Mouse (Mus musculus) Muller cell, postnatal 12 days (primary cell): ENCODE results near the gene Bnip3.

Source experiments
- DNase-seq: peaks from one replicate; pipeline ENCODE4 v3.0.0-alpha.2; 2015; ENCODE audit errors: inconsistent ontology term

Bnip3 gene

DNA sequence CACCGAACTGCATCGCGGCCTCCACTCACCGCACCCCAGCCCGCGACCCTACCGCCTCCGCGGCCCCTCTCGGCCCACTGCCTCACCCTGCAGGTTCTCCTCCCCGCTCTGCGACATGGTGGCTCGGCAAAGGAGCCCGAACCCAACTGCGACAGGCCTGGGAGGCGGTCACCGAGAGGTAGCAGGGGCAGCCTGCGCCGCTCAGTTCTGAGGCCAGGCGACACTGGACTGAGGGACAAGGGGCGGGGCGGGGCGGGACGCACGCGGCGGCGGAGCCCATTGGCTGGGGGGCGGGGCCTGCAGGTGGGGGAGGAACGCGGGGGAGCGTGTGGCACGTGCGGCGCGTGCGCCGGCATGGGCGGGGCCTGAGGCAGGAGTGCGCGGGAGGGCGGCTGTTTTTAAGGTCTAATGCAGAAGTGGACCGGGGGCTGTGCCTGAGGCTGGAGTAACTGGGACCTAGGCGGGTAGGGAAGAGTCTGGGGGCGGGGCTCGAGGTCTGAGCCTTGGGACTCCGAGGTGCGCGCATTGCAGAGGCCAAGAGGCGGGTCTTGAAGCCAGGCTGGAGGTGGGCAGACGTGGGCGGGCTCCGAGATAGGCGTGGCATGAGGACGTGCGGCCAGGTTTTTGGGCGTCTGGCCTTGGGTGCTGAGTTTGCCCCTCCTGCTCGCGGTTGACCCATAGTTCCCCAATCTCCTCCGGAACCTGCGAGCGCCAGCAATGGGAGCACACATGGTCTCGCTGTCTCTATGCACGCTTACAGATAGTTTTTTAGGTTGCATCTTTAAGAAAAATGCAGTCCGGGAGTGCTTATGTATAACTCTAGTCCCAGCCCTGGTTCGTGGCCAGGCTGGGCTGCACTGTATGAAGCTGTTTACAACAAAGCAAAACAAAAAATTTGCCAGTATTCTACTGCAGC, at the start of gene Bnip3:
Bnip3 (minus strand) TSS at position 243 of the 916 bp plus-strand sequence.
- peak; percentile 93 for DNase-seq

DNA sequence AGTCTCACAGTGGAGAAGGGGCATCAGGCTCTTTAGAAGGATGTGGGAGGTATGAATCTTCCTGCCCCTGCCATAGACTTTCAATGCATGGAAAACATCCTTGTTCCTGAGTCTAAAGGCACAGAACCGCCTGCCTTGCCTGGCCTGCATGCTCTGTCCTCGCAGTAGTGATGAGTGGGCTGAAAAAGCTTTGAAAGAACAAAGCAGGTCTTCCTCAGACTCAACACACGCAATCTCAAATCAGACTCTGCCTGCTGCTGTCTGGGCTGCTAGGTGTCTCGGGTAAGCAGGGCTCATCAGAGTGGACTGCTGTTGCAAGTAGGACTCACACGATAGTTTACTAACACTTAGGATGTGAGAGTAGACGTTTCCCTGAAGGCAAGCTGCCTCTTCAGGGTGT, 47.8 kb upstream of the Bnip3 start:
- no peak for DNase-seq

DNA sequence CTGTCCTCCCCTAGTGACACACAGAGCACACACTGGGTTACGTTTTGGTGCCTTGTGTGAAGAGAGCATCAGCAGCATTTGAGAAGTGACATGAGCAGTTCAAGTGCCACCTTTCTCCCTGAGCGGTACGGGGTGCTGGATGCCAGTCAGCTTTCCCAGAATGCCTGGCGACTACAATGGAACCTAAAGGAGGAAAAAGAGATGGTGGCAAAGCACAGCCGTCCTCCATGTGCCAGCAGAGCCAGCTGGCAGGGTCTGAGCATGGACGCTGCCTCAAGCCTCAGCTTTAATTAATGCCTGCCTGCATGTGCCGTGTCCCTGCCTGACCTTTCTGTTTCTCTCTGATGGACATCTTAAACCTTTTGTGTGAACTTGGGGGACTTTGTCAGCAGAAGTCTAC, 46.5 kb upstream of the Bnip3 start:
- no peak for DNase-seq

DNA sequence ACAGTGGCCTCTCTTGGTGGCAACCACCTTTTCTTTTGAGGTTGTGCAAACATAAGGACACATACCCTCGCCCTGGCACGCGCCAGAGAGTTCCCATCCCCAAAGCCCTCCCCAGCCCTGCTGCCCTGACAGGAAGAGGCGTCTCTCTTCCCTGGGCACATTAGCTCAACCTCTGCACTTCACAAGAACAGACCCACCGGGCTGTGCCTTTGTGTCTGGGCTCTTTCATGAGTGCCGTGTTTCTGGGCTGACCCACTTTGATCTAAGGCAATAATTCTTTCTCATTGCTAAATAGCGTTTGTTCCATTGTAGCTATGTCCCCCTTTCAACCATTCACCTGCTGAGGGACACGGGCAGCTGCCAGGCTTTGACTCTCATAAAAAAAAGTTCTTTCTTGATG, 39.0 kb upstream of the Bnip3 start:
- DNase-seq = no peak

DNA sequence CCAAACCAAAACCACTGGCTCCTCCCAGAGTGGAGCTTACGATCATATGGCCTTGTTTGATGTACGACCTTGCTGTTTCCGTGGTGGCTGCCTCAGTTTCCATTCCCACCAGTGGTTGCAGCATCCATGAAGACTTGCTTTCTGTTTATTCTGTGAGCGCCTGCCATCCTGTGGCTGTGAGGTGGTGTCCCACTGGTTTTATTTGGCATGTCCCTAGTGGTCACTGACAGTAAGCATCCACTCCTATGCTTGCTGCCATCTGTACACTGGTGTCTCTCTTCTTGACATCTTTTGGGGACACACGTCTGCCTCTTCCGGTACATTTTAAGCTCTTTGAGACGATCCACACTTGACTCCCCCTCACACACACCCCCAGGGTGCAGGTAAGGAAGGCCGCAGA, 38.4 kb upstream of the Bnip3 start:
- no peak for DNase-seq

DNA sequence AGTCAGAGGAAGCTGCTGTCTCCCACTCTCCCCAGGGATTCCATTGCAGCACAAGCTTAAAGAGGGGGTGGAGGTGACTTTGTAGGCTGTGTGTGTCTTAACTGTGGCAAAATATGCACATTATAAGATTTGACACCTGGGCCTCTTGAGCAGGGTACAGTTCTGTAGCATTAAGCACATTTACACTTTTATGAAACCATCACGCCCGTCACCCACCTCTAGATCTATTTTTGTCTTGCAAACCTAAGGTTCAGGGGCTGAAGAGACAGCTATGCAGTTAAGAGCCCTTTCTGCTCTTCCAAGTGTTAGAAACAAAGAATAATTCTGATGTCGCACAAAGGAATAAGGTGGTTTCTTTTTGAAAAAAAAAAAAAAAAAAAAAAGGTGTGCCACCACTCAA, 36.3 kb upstream of the Bnip3 start:
- no peak for DNase-seq

DNA sequence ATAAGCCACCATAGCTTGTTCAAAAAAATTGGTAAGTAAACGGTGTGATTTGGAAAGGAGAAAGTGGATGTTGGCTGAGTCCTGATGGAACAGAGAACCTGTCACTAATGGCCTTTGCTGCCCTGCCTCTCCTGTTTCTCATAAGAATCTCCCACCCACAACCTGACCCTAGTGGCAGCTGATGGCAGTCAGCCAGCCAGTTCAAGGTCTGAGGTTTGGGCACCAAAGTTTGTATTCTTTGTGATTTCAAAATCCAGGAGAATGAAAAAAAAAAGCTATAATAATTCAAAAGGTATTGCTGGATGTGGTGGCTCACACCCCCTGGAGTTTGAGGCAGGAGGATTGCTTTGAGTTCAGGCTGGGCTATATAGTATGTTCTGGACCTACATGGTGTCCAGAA, 33.0 kb upstream of the Bnip3 start:
- no peak for DNase-seq

DNA sequence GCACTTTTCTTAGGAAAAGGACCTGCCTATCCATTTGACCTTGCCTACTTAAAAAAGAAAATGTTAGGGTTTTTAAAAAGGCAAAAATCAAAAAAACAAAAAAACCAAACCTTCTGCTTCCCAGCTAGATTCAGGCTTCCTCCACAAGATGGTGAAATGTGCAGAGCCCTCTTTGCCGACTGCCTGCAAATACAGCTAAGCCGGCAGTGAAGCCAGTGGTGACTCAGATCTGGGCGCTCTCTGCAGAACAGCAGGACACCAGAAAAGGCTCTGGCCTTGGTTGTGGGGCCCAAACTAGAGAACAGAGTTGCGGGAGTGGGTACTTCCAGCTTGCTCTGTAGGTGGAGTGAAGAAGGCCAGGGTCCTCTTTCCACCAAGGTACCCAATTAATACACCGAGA, 32.3 kb upstream of the Bnip3 start:
- peak; percentile 40 for DNase-seq

DNA sequence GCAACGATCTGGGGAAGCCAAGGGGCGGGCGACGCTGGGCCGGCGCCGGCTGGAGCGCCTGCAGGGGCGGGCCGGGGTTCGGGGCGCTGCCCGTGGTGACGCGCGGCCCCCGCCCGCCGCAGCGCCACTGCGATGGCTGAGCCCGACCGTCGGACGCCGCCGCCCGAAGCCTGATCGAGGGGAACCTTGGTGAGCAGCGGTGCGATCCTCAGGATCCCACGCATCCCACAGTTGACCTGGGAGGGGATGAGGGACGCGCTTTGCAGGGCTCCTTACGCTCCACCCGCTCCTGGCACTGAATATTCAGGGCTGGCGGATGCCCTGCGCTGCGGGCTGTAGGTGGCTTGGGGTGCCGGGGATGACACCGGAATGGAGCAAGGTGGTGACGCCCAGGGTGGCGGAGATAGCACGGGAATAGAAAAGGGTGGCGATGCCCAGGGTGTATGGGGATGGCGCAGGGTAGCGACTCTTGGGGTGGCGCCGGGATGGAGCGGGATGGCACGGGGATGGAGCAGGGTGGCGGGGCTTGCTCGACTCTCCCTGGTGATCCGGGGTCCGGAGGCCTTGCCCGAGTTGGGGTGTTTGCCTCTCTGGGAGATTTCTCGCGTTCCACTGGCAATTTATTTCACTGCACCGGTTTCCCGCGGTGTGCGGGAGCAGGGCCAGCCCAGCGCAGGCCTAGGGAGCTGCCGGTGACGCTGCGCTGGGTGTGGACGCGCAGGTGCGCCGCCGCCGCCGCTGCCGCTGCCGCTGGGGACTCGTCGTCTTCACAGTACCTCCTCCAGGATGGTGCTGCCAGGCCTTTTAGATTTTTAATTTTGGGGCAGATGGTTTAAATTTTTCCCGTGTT, 31.5 kb upstream of the Bnip3 start, which contains the start of gene Jakmip3:
Jakmip3 (plus strand) TSS at position 119 of the 850 bp plus-strand sequence.
- peak; percentile 35 for DNase-seq

DNA sequence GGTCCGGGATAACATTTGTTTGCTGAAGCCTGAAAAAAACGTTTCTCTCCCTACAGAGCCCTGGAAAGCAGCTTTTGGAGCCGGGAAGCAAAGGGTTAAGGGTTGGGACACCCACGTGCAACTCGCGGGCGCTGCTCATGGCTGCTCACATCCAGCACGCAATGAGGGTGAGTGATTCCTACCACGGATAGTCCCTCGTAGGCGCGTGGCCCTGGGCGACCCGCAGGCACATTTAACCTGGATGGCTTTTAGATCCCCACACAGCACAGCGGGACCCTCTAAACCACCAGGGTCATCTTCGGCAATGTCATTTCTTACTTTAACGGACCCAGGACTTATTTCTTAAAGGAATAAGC, 30.9 kb upstream of the Bnip3 start:
- DNase-seq = peak; percentile 16

DNA sequence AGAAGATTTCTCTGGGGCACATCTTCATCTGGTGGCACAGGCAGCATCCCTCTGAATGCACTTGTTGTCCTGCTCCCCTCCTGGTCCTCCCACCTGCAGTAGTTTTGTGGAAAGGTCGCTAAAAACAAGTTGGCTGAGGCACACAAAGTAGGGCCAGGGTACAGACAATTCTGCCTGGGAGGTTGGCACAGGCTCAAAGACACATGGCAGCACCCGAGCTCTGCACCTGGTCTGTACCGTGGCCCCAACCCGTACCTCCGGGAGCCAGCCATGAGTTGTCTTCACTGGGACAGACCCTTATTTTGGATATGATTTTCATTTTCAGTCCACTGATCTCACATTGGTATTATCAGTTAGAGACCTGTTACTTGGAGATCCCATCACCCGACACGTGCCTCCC, 29.7 kb upstream of the Bnip3 start:
- DNase-seq = no peak

DNA sequence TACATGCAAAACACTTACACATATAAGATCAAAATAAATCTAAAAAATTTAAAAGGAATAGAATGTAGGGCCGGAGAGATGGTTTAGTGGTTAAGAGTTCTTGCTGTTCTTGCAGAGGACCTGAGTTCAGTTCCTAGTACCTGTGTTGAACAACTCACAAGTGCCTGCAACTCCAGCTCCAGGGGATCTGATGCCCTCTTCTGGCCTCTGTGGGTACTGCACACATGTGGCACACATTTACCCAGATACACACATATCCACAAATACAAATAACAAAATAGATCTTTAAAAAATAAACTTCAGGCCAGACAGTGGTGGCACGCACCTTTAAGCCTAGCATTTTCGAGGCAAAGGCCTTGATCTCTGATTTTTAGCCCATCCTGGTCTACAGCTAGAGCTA, 25.2 kb upstream of the Bnip3 start:
- no peak for DNase-seq

DNA sequence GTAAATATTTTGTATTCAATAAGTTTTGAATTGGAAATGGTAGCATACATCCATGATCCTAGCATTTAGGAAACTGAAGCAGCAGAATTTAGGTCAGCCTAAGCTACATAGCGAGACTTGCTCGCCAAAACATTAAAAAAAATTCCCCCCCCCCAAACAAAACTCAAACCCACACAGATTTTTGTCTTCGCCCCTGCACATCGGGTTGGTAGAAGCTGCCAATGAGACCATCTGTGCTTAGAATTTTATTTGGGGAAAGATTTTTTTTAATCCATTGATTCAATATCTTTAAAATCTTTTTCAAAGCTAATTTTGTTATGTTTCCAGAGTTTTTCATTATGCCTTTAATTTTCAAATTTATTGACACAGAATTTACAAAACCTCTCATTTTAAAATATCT, 19.1 kb upstream of the Bnip3 start:
- DNase-seq = no peak

DNA sequence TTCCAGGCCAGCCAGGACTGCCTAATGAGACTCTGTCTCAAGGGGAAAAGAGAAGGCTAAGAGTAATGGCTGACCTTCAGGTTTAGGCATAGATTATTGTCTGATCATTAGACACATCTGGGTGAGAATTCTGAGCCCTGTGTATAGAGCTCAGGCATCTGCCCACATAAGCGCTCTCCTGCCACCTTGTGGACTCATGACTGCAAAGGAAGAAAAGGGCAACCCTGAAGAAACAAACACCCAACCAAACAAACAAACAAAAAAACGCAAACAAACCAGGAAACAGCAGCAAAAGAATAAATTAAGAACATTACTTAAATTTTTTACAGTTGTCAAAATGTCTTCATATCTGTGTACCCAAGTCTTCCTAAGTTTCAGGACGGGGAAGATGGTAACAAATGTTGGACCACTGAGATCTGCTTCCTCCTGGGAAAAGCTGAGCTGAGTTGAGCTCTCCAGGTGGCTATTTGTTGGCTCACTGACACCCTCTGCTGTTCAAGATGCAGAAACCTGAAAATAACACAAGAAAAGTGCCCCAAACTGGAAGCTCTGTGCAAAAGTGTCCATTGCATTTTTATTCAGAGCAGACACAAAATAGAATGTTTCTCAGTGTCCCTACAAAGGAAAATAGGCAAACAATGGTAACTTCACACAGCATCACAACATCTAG, 14.6 kb upstream of the Bnip3 start:
- peak; percentile 44 for DNase-seq

DNA sequence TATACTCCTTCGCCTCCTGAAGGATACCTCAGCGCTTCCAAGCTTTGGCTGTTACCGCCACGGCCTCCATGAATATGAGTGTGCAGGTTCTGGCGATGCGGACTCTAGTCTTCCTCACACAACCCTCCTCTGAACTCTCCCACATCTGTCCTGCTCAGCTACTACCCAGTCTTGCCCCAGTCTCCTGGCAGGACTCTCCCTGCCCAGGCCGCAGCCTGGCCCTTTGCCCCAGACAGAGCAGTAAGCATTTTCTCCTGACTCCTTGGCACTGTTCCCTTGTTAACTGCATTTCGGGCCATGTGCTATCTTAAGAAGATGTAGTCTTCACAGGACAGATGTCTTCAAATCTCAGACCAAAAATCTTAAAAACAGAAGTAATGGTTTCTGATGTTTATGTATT, 12.3 kb upstream of the Bnip3 start:
- DNase-seq = no peak

DNA sequence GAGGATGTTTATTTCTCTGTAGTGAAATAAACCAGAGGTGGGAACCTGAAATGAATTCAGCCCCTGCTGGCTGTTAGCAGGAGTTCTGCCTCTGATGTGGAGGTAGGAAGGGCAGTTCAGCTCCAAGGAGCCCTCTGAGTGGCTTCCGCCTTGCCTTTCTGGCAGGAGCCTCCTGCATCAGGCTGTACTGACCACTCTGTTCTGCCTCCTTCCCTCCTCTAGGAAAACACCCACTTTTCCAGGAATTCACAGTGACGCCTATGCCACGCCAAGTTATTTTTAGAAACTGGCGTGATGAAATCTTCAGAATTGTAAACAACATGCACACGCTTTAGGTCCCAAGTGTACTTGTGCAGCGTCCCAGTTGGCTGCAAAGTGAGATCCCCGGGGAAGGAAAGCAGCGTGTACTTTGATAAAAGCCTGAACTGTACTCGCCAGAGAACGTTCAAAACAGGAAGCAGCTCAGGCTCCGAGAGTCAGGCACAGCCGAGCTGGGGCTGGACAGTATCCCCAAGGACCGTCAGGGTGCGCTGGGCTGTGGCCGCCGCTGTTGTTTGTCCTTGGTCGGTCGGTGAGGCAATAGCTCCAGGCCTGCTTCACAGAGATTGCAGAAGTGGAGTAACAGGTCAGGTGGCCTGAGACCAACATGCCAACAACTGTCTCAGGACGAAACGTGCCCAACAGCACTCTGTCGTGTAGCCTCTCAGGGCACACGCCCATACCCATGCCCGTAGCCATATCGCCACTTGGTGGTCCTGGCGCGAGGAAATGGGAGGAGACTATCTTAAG, 10.0 kb upstream of the Bnip3 start:
- DNase-seq = peak; percentile 55

DNA sequence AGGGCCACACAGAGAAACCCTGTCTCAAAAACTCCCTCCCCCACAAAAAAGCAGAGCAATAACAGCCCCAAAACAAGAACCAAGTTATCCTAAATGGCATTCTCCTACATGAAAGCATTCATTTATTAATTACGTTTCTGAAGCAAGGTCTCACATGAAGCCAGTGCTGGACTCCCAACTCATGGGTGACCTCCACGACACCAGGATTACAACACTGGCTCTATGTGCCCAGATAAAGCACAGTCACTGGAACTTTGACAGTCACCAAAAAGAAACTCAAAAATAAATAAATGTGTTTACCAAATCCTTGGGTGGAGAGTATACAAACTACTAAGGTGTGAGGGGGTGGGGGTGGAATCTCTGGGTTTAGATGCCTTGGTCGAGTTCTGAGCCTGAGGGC, 4.3 kb upstream of the Bnip3 start:
- no peak for DNase-seq

DNA sequence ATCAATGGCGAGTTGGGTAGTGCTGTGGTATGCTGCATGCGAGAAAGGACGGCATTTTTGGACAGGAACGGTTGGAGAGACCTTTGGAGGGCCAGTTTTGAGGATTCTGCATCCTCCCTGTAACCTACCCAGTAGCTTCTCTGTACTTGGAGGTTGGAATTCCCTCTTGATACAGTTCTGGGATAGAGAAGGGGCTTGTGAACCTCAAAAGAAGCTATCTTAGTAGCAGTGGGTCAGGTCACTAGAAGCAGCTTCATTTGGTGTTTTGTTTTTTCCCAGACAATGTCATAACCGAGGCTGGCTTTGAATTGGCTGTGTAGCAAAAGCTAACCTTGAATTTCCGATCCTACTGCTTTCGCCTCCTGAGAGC, 859 bp upstream of the Bnip3 start:
- DNase-seq = peak; percentile 31

DNA sequence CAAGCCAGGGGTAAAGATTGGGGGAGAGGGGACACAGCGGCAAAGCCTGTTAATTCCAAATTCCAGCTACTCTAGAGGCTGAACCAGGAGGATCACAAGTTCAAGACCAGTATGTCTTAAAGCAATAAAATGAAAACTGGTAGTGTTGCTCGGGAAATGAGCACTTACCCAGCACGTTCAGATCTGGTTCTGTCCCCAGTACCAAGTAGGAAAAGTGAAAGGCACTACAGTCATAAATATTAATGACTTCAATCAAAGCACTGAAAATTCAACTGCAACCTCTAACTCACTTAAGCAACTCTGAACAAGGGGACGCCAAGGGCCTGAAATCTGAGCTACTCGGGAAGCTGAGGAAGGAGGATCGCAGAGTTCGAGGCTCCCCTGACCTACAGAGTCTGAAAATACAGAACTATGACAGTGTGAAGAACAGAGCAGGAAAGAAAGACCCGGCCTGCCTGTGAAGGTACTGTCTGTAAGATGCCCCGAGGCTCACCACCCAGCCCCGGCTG, 497 bp downstream of the Bnip3 start:
- peak; percentile 5 for DNase-seq

DNA sequence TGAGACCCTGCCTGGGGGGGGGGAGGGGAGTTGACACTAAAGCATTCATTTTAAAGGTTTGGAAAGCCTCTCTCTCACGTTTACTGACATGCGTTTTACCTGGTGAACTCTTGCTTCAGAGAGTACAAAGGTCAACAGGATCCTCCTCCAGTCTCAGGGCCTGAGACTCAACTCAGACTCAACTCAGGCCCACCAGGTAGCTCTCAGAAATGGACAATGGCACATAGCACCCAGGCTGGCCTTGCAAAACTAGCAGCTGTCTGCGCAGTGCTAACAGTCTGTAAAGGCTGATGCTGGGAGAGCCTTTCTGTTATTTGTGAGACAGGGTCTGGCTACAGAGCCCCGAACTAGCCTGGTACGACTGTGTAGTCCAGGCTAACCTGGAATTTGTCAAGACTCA, 1.3 kb downstream of the Bnip3 start:
- DNase-seq = no peak

DNA sequence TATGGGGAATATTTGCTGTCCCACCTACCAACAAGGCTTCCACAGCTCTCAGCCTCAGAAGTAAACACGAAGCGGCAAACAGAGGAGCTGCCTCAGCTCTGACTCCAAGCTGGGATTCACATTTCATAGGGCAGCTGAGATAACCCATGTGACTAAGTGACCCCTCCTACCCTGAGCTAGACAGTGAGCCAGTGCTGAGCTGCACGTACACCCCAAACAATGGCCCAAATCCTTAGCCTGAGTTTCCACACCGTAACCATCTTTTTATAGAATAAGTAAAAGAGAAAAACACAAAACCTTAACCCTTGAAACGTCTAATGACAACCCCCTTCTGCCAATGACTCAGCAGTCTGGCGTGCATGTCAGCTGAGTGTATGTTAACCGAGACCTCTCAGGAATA, 2.3 kb downstream of the Bnip3 start:
- peak; percentile 61 for DNase-seq
